Mouse (Mus musculus): ENCODE measurements around the gene Lhpp. TPM values are rescaled to one million over a fixed set of nuclear protein-coding genes. Genes with fewer than 3 reads are reported as not detected.
"Not testable (repeated sequence)": the region's sequence is repeated elsewhere in the genome, so short reads cannot be mapped to it uniquely, and the experiment has no call there.

The Lhpp gene
- total RNA-seq, 4 experiments from 2014 or later: 12.5 to 17.2 (median 14.5) TPM

GRCm38 (mm10) chr7:132644605-132645279, 34.3 kb downstream of the Lhpp start:
- no peak for DNase-seq (ENCODE audit: low spot score in 2 of 2)

- DNase-seq (ENCODE audit: low spot score in 2 of 2): no peak
These were observed 36.1 kb downstream of the Lhpp start for GRCm38 (mm10) chr7:132646514-132646913.

GRCm38 (mm10) chr7:132654412-132654811, 44.0 kb downstream of the Lhpp start:
- DNase-seq (ENCODE audit: low spot score in 2 of 2): peak in 1 of 2 experiments; percentile 51

GRCm38 (mm10) chr7:132656075-132656474, 45.6 kb downstream of the Lhpp start:
- peak; percentile 79 to 87 for DNase-seq (ENCODE audit: low spot score in 2 of 2)

GRCm38 (mm10) chr7:132656548-132656947, 46.1 kb downstream of the Lhpp start:
- DNase-seq (ENCODE audit: low spot score in 2 of 2): peak; percentile 83 to 85

GRCm38 (mm10) chr7:132657371-132658057, 47.1 kb downstream of the Lhpp start:
- no peak for DNase-seq (ENCODE audit: low spot score in 2 of 2)

GRCm38 (mm10) chr7:132658058-132658450, 47.6 kb downstream of the Lhpp start:
- DNase-seq (ENCODE audit: low spot score in 2 of 2): no peak

GRCm38 (mm10) chr7:132658688-132659087, 48.2 kb downstream of the Lhpp start:
- DNase-seq (ENCODE audit: low spot score in 2 of 2): no peak

- DNase-seq (ENCODE audit: low spot score in 2 of 2): no peak
These were observed 49.2 kb downstream of the Lhpp start for GRCm38 (mm10) chr7:132659633-132660032.

- DNase-seq (ENCODE audit: low spot score in 2 of 2): not testable (repeated sequence)
These were observed 52.4 kb downstream of the Lhpp start for GRCm38 (mm10) chr7:132662831-132663230.

- no peak for DNase-seq (ENCODE audit: low spot score in 2 of 2)
These were observed 54.4 kb downstream of the Lhpp start for GRCm38 (mm10) chr7:132664815-132665214.

- DNase-seq (ENCODE audit: low spot score in 2 of 2): no peak
These were observed 55.4 kb downstream of the Lhpp start for GRCm38 (mm10) chr7:132665664-132666382.

- no peak for DNase-seq (ENCODE audit: low spot score in 2 of 2)
These were observed 56.1 kb downstream of the Lhpp start for GRCm38 (mm10) chr7:132666516-132666915.

GRCm38 (mm10) chr7:132668604-132669003, 58.2 kb downstream of the Lhpp start:
- DNase-seq (ENCODE audit: low spot score in 2 of 2): no peak

GRCm38 (mm10) chr7:132669999-132670862, 59.8 kb downstream of the Lhpp start:
- DNase-seq (ENCODE audit: low spot score in 2 of 2): no peak

GRCm38 (mm10) chr7:132670863-132671165, 60.4 kb downstream of the Lhpp start:
- peak; percentile 59 to 78 for DNase-seq (ENCODE audit: low spot score in 2 of 2)

- peak; percentile 61 to 73 for DNase-seq (ENCODE audit: low spot score in 2 of 2)
These were observed 62.1 kb downstream of the Lhpp start for GRCm38 (mm10) chr7:132672481-132672959.

GRCm38 (mm10) chr7:132673931-132674755, 63.7 kb downstream of the Lhpp start:
- peak; percentile 84 to 90 for DNase-seq (ENCODE audit: low spot score in 2 of 2)

GRCm38 (mm10) chr7:132675922-132676321, 65.5 kb downstream of the Lhpp start:
- DNase-seq (ENCODE audit: low spot score in 2 of 2): no peak

GRCm38 (mm10) chr7:132679117-132679516, 68.7 kb downstream of the Lhpp start:
- DNase-seq (ENCODE audit: low spot score in 2 of 2): no peak

All from gastrocnemius, adult 8-10 months (tissue).